Mouse (Mus musculus): ENCODE results near the gene Ahr.

The Ahr gene

GRCm38 (mm10) chr12:35501476-35501875, 33.4 kb downstream of the Ahr start:
- DNase-seq = no peak

GRCm38 (mm10) chr12:35495195-35495594, 39.6 kb downstream of the Ahr start:
- no peak for DNase-seq

- DNase-seq = no peak
These were observed 54.1 kb downstream of the Ahr start for GRCm38 (mm10) chr12:35480764-35481163.

GRCm38 (mm10) chr12:35478906-35479305, 55.9 kb downstream of the Ahr start:
- DNase-seq = no peak

GRCm38 (mm10) chr12:35463457-35463856, 71.4 kb downstream of the Ahr start:
- no peak for DNase-seq

- DNase-seq = no peak
These were observed 72.2 kb downstream of the Ahr start for GRCm38 (mm10) chr12:35462667-35463066.

- no peak for DNase-seq
These were observed 75.2 kb downstream of the Ahr start for GRCm38 (mm10) chr12:35459662-35460061.

Data from liver (tissue).